Mouse (Mus musculus) common myeloid progenitor, adult 5-6 weeks (primary cell): Measurements from ENCODE around the gene Gab3. TPM values are rescaled to one million over a fixed set of nuclear protein-coding genes. Genes with fewer than 3 reads are reported as not detected.
A peak's percentile ranks its signal among the peaks of the same experiment; 100 is the strongest.

Source experiments
- ATAC-seq: replicated peaks from 2 replicates; pipeline ENCODE4 v1.8.0; 2016; ENCODE audit warnings: low read depth, mild to moderate bottlenecking, moderate TSS enrichment, inconsistent platforms; ENCODE audit not compliant: poor library complexity, severe bottlenecking
- total RNA-seq: library from RNA; stranded (forward); fragments of 200-1000, 187-1606 nt; gene quantifications from 2 replicates; pipeline ENCODE4 v1.2.3, GENCODE M21; 2017

The Gab3 gene
- total RNA-seq, 1 experiment from 2014 or later, result 2.4 TPM

GRCm38 (mm10) chrX:75036626-75037025 lies 48.6 kb downstream of the Gab3 start:
- ATAC-seq, result no peak

- peak; percentile 97 for ATAC-seq
These were observed 50.1 kb downstream of the Gab3 start for GRCm38 (mm10) chrX:75035162-75035561.

DNA sequence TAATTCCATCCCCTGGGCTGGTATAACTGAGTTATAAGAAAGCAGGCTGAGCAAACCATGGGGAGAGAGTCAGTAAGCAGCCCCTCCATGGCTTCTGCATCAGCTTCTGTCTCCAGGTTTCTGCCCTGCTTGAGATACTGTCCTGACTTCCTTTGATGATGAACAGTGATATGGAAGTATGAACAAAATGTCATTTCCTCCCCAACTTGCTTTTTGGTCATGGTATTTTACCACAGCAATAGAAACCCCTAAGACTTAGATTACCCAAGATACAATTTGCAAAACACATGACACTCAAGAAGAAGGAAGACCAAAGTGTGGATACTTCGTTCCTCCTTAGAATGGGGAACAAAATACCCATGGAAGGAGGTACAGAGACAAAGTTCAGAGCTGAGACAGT lies 51.2 kb downstream of the Gab3 start:
- 0 out of 2 replicates have a peak, but pooled peaks have one; percentile 52 for ATAC-seq

DNA sequence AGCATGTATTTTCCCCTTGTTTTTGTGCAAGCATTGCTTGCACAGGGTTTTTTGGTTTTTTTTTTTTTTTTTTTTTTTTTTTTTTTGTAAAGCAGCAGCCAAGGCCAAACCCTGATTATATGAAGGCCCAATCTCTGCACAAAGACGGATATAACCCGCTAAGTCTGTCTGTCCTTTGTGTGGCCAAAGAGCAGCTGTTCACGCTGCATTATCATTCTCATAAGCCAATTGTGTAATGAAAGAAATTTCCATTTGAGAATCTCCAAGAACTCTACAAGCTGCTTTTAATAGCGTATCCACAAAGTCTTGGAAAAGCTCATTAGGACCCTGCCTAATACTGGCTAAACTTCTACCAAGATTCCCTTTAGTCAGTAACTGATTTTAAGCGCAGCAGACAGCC lies 101.5 kb downstream of the Gab3 start:
- ATAC-seq, result no peak

DNA sequence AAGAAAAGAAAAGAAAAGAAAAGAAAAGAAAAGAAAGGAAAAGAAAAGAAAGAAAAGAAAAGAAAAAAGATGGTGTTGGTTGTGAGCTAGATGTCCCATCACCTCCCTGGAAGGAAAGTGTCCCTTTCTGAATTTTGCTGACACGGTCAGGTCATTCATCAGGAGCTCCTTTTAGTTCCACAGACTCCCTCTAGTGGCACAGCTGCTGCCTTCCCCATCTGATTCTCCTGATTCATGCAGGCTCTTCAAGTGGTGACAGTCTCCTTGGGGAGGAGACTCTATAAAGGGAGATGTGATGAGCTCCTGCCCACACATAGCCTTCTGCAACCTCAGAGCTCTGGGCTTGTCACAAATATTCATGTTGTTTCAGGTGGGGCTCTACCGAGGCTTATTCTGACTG lies 122.4 kb downstream of the Gab3 start:
- peak; percentile 69 for ATAC-seq

DNA sequence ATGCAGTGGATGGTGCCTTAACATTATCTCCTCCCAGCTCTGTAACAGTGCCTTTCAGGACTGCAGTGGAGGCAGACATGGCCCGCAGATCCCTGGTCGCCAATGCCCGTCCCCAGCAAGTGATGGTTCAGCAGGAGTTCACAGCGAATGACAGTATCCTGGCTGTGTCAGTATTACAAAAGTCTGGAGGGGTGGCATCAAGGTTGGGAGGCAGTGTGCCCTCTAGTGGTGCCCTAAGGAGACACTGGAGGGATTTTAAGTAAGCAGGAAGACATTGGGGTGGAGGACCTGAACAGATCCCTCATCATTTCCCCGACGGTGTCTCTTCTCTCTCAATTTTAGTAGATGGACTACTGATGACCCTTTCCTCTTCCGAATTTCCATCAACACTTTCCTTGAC lies 126.1 kb downstream of the Gab3 start:
- peak; percentile 65 for ATAC-seq

Other genes starting within 250 kb of the Gab3 start
- gene Gm5936, start 248.3 kb downstream of the Gab3 start, total RNA-seq, result not detected in 2 replicates
- gene Dkc1, start 10.4 kb upstream of the Gab3 start, total RNA-seq, result 442 and 489 TPM in 2 replicates
- 36.8 and 38.4 TPM in 2 replicates for gene Mpp1, start 45.6 kb upstream of the Gab3 start, total RNA-seq
- gene Smim9, start 78.3 kb upstream of the Gab3 start, total RNA-seq, result not detected in 2 replicates